Mouse (Mus musculus): ENCODE results near the gene Rbms3. TPM values are rescaled to one million over a fixed set of nuclear protein-coding genes. Genes with fewer than 3 reads are reported as not detected.

Gene Rbms3
- polyA plus RNA-seq, 1 experiment = 16.5 TPM

GRCm38 (mm10) chr9:116728093-116728492 is 901.6 kb downstream of the Rbms3 start:
- Histone ChIP-seq H3K36me3 (ENCODE audit: control insufficient read depth, insufficient read depth, low read length) (no peaks in the 10 kb centered on the region), H3K4me3 (ENCODE audit: insufficient read depth, low read depth, low read length) (no peak overlapping the region), H3K27ac (ENCODE audit: insufficient read depth, low read depth, low read length) (no peak overlapping the region), H3K27me3 (replicated peaks; ENCODE audit: control insufficient read depth, insufficient read depth, low read length) (no peaks in the 10 kb centered on the region), H3K4me1 (ENCODE audit: control insufficient read depth, insufficient read depth, low read length) (no peaks in the 10 kb centered on the region)
- WGBS = 84% methylated on average over 3 of the region's 3 CpGs
- no peak for DNase-seq
- TF ChIP-seq CTCF (conservative IDR thresholded peaks at IDR 0.05; ENCODE audit: insufficient read depth, insufficient read length, low read depth, low read length) (no peak), POLR2A (IDR thresholded peaks at IDR 0.05; ENCODE audit: low read depth, low read length) (no peak)

DNA sequence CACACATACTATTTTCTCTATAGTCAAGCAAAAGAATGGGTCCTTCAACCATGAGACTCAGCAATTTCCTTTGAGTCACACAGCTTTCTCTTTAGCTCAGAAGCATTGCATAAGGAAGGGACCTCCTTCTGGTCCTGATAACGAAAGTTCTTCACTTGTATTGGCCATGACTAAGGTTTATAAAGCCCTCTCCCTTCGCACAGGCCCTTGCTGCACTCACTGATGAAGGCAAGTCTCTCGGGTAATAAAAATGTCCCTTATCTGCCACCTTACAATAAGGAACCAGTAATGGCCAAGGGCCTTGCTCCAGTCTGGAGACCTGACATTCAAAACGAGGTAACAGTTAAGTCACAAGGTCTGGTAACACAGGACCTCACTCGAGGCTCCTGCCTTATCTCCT is 905.1 kb downstream of the Rbms3 start:
- H3K36me3 ChIP-seq (ENCODE audit: control insufficient read depth, insufficient read depth, low read length) = no peaks in the 10 kb centered on the region
- no peaks in the 10 kb centered on the region for H3K4me1 ChIP-seq (ENCODE audit: control insufficient read depth, insufficient read depth, low read length)
- no peaks in the 10 kb centered on the region for H3K27me3 ChIP-seq (replicated peaks; ENCODE audit: control insufficient read depth, insufficient read depth, low read length)
- no peak overlapping the region for H3K27ac ChIP-seq (ENCODE audit: insufficient read depth, low read depth, low read length)
- H3K4me3 ChIP-seq (ENCODE audit: insufficient read depth, low read depth, low read length) = no peak overlapping the region
- TF ChIP-seq POLR2A (IDR thresholded peaks at IDR 0.05; ENCODE audit: low read depth, low read length) (no peak), CTCF (conservative IDR thresholded peaks at IDR 0.05; ENCODE audit: insufficient read depth, insufficient read length, low read depth, low read length) (no peak)
- no peak for DNase-seq
- WGBS = 73% methylated on average over 5 of the region's 5 CpGs

- no peak for DNase-seq
- no peak overlapping the region for H3K4me3 ChIP-seq (ENCODE audit: insufficient read depth, low read depth, low read length)
- H3K36me3 ChIP-seq (ENCODE audit: control insufficient read depth, insufficient read depth, low read length) = no peaks in the 10 kb centered on the region
- no peak overlapping the region for H3K27ac ChIP-seq (ENCODE audit: insufficient read depth, low read depth, low read length)
- no peaks in the 10 kb centered on the region for H3K27me3 ChIP-seq (replicated peaks; ENCODE audit: control insufficient read depth, insufficient read depth, low read length)
- TF ChIP-seq CTCF (conservative IDR thresholded peaks at IDR 0.05; ENCODE audit: insufficient read depth, insufficient read length, low read depth, low read length) (no peak), POLR2A (IDR thresholded peaks at IDR 0.05; ENCODE audit: low read depth, low read length) (no peak)
- WGBS = 96% methylated on average over 1 of the region's 1 CpGs
- H3K4me1 ChIP-seq (ENCODE audit: control insufficient read depth, insufficient read depth, low read length) = no peaks in the 10 kb centered on the region
Measured at GRCm38 (mm10) chr9:116703119-116703518, 926.6 kb downstream of the Rbms3 start.

- WGBS = 66% methylated on average over 1 of the region's 1 CpGs
- TF ChIP-seq POLR2A (IDR thresholded peaks at IDR 0.05; ENCODE audit: low read depth, low read length) = no peak
- no peak for TF ChIP-seq CTCF (conservative IDR thresholded peaks at IDR 0.05; ENCODE audit: insufficient read depth, insufficient read length, low read depth, low read length)
- Histone ChIP-seq H3K27ac (ENCODE audit: insufficient read depth, low read depth, low read length) (no peak overlapping the region), H3K36me3 (ENCODE audit: control insufficient read depth, insufficient read depth, low read length) (no peaks in the 10 kb centered on the region), H3K4me3 (ENCODE audit: insufficient read depth, low read depth, low read length) (no peak overlapping the region), H3K27me3 (replicated peaks; ENCODE audit: control insufficient read depth, insufficient read depth, low read length) (no peaks in the 10 kb centered on the region), H3K4me1 (ENCODE audit: control insufficient read depth, insufficient read depth, low read length) (no peaks in the 10 kb centered on the region)
- peak; percentile 17 for DNase-seq
Measured at GRCm38 (mm10) chr9:116702611-116703010, 927.1 kb downstream of the Rbms3 start.

DNA sequence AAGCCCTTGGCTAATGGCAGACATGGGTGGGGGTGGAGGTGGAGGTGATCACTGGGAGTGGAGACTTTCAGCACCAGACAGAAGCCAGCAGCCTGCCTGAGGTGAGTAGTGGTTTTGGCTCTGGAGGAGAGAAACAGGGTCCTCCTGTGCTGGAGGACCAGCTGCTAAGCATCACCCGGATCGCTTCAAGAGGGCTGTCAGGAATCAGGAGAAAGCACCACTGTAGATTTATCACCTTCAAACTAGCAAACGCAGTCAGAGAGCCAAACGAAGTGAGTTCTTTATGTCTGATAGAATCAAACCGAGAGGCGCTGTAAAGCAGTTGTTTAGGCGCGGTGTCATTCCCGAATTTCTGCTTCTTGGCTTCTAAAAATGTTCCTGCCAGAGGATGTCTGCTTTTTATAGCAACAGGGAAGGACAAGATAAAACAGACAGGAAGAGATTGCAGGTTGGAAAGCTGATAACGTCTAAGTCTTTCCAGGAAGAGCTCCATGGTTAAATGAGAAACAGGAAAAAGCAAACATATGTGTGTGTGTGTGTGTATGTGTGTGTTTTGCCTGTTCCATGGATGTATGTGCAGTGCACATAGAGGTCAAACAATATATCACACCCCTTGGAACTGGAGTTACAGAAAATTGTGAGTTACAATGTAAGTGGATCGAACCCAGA is 928.1 kb downstream of the Rbms3 start:
- Histone ChIP-seq H3K36me3 (ENCODE audit: control insufficient read depth, insufficient read depth, low read length) (no peaks in the 10 kb centered on the region), H3K27ac (ENCODE audit: insufficient read depth, low read depth, low read length) (no peak overlapping the region), H3K27me3 (replicated peaks; ENCODE audit: control insufficient read depth, insufficient read depth, low read length) (no peaks in the 10 kb centered on the region), H3K4me3 (ENCODE audit: insufficient read depth, low read depth, low read length) (no peak overlapping the region), H3K4me1 (ENCODE audit: control insufficient read depth, insufficient read depth, low read length) (no peaks in the 10 kb centered on the region)
- peak; percentile 2 for DNase-seq
- 34% methylated on average over 11 of the region's 11 CpGs for WGBS
- no peak for TF ChIP-seq POLR2A (IDR thresholded peaks at IDR 0.05; ENCODE audit: low read depth, low read length)
- TF ChIP-seq CTCF (conservative IDR thresholded peaks at IDR 0.05; ENCODE audit: insufficient read depth, insufficient read length, low read depth, low read length) = no peak

- H3K27ac ChIP-seq (ENCODE audit: insufficient read depth, low read depth, low read length) = no peak overlapping the region
- no peak overlapping the region for H3K4me3 ChIP-seq (ENCODE audit: insufficient read depth, low read depth, low read length)
- no peaks in the 10 kb centered on the region for H3K4me1 ChIP-seq (ENCODE audit: control insufficient read depth, insufficient read depth, low read length)
- no peaks in the 10 kb centered on the region for H3K27me3 ChIP-seq (replicated peaks; ENCODE audit: control insufficient read depth, insufficient read depth, low read length)
- DNase-seq = no peak
- H3K36me3 ChIP-seq (ENCODE audit: control insufficient read depth, insufficient read depth, low read length) = no peaks in the 10 kb centered on the region
- TF ChIP-seq CTCF (conservative IDR thresholded peaks at IDR 0.05; ENCODE audit: insufficient read depth, insufficient read length, low read depth, low read length) = no peak
- no peak for TF ChIP-seq POLR2A (IDR thresholded peaks at IDR 0.05; ENCODE audit: low read depth, low read length)
- 89% methylated on average over 4 of the region's 4 CpGs for WGBS
Measured at GRCm38 (mm10) chr9:116688615-116689014, 941.1 kb downstream of the Rbms3 start.

DNA sequence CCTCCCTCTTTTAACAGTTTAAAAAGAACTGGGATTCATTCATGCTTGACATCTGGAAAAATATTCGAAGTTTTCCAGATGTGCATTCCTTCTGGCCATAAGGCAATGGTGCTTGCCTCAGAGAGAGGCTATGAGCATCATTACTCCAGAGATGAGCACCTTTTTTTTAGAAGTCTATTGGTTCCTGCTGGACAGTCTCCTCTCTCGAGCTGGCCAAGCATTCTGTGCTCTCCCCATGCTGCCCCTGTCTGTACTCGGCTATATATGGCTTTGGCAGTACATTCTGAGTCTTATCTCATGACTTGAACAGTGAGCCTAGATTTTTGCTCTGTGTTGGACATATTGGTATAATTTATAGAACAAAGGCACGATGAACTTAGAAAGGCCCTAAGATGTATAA is 952.6 kb downstream of the Rbms3 start:
- no peak overlapping the region for H3K27ac ChIP-seq (ENCODE audit: insufficient read depth, low read depth, low read length)
- H3K27me3 ChIP-seq (replicated peaks; ENCODE audit: control insufficient read depth, insufficient read depth, low read length) = no peaks in the 10 kb centered on the region
- H3K4me3 ChIP-seq (ENCODE audit: insufficient read depth, low read depth, low read length) = no peak overlapping the region
- no peaks in the 10 kb centered on the region for H3K36me3 ChIP-seq (ENCODE audit: control insufficient read depth, insufficient read depth, low read length)
- no peak for DNase-seq
- no peak for TF ChIP-seq CTCF (conservative IDR thresholded peaks at IDR 0.05; ENCODE audit: insufficient read depth, insufficient read length, low read depth, low read length)
- TF ChIP-seq POLR2A (IDR thresholded peaks at IDR 0.05; ENCODE audit: low read depth, low read length) = no peak
- H3K4me1 ChIP-seq (ENCODE audit: control insufficient read depth, insufficient read depth, low read length) = no peaks in the 10 kb centered on the region
- WGBS = 62% methylated on average over 4 of the region's 4 CpGs
